Mouse (Mus musculus): ENCODE measurements around the gene Cpped1.

DNA sequence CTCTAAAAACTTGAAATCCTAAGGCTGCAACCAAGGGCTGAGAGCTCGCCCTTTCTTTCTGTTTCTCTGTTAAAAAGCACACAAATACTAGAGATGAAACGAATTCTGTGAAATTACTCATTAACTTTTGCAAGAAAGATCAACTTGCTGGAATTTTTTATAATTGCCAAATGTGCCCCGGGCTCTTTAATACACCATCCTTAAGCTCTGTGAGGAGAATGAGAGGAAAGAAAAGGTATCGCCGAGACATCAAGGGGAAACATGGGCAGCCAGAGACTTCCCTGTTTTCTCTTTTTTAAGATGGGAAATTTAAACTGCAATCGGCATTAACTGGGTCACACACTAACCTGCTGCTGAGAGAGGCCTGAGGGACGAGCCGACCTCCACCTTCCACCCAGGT, 84.9 kb downstream of the Cpped1 start:
- no peak for TF ChIP-seq POLR2A (IDR thresholded peaks at IDR 0.05; ENCODE audit: insufficient read length, low read depth)
- TF ChIP-seq POLR2AphosphoS2 (IDR thresholded peaks at IDR 0.05; ENCODE audit: insufficient read length, low read depth), result no peak
- no peak for TF ChIP-seq MAX (IDR thresholded peaks at IDR 0.05; ENCODE audit: low read depth)
- no peak for TF ChIP-seq E2F4 (IDR thresholded peaks at IDR 0.05; ENCODE audit: insufficient read depth)
- TF ChIP-seq TCF12 (IDR thresholded peaks at IDR 0.05; ENCODE audit: insufficient read depth, poor library complexity, severe bottlenecking), result no peak
- no peak for TF ChIP-seq MYOD1 (IDR thresholded peaks at IDR 0.05; ENCODE audit: control insufficient read depth in 1 of 3, insufficient read length in 2 of 3, low read depth in 2 of 3)

All from myocyte (in vitro differentiated cells).